Mouse (Mus musculus): ENCODE results near the gene Brd3os.

GRCm38 (mm10) chr2:27412245-27412800 is 29.8 kb upstream of the Brd3os start:
- TF ChIP-seq POLR2A (IDR thresholded peaks at IDR 0.05; ENCODE audit: insufficient read depth, low read length) (no peak), CTCF (IDR thresholded peaks at IDR 0.05; ENCODE audit: low read depth, low read length) (no peak)
